Mouse (Mus musculus): ENCODE data around the gene Zbed5.

Zbed5 gene

GRCm38 (mm10) chr5:129952143-129952542 is 56.6 kb downstream of the Zbed5 start:
- DNase-seq (ENCODE audit: low read depth, low spot score): no peak
